Mouse (Mus musculus): ENCODE measurements around the gene Utrn.

DNA sequence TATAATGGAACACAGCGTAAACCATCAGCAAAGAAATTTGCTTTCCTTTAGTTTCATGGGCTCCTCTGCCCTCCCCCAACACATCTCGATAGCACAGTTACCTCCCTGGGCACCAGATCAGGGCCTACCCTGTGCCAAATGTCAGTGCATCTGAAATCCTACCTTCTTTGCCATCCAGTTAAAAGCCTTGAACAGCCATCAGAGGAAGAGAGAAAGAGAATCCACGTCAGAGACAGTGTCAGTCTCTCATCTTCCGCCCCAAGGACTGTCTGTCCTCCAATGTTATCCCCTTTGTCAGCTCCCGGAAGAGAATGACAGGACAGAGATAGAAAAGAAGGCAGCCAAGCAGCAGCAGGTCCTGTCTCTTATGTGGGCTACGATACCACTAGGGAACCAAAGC is 15.4 kb downstream of the Utrn start:
- TF ChIP-seq POLR2A (IDR thresholded peaks at IDR 0.05; ENCODE audit: borderline replicate concordance, low read depth, low read length) (no peak), CTCF (IDR thresholded peaks at IDR 0.05; ENCODE audit: low read depth, low read length) (no peak)

Measured in bone marrow macrophage, adult 2 months (primary cell).